Mouse (Mus musculus): Measurements from ENCODE around the gene Plcl1. TPM values are rescaled to one million over a fixed set of nuclear protein-coding genes. Genes with fewer than 3 reads are reported as not detected.

Plcl1 gene
- total RNA-seq (2021): 10 to 100 TPM; 32.0 to 34.7 TPM
- long read RNA-seq, experiment 1, partial matches to known transcripts: 4 of 10 reads
- long read RNA-seq, experiment 1, other reads (novel, unspliced or antisense): 6 of 10 reads
- long read RNA-seq, experiment 2, partial matches to known transcripts: 8 of 10 reads
- long read RNA-seq, experiment 2, other reads (novel, unspliced or antisense): 2 of 10 reads

DNA sequence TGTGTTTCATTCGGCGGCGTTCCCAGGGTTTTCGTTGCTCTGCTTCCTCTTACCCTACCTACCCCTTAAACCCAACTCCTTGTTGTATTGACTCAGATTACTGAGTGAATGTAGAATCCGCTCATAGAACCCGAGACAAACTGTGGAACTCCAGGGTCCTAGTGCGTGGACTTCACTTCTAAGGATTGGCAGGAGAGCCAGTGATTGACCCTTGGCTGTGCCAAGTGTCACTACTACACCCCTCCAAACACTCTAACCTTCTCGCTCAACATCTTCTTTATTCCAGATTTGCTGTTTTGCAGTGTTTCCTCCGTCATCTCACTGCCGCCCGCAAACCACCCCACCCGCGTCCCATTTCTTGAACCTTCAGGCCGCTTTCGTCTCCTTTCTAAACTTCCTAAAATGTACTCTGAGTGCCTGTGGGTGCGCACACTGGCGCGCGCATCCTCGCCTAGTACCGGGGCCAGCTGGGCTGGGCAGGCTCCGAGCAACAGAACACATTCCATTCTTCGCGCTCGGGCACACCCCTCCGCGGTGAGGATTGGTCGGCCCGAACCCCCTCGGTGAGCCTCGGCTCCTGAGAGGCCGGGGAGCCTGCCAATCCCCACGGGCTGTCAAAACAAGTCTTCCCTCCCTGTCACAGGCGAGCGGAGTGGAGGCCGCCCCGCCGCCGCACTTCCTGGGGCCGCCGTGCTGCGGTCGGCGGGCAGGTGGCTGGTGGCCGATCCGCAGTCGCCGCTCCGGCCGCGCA is at the start of gene Plcl1:
TSS of gene Plcl1 (plus strand) at position 650 of the 751 bp plus-strand sequence.
- TF ChIP-seq CTCF (conservative IDR thresholded peaks at IDR 0.05): no peak
- Histone ChIP-seq H3K27ac (peak within 1 kb of the TSS; percentile 89), H3K4me3 (peak within 1 kb of the TSS; percentile 90)
- peak; percentile 95 to 96 for DNase-seq (ENCODE audit: low spot score in 2 of 2)

DNA sequence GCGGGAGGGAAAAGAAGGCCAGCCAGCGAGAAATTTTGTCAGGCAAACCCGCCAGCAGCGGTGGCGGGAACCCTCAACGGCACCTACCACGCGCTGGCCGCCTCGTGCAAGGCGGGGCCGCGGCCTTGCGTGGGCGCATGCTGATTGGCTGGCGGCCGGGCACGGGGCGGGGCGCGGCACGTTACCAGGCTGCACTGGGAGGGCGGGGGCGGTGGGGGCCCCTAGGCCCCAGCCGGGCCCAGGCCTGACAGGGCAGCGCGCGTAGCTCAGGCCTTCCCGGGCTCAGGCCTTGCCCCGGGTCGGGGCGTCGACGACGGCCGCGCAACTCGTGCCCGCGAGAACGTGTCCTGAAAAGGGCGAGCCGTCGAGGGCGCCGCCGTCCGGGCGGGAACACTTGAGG is 43.1 kb upstream of the Plcl1 start:
- no peak for DNase-seq (ENCODE audit: low spot score in 2 of 2)
- H3K4me3 ChIP-seq: no peak overlapping the region
- H3K27ac ChIP-seq: no peak overlapping the region
- TF ChIP-seq CTCF (conservative IDR thresholded peaks at IDR 0.05): no peak

DNA sequence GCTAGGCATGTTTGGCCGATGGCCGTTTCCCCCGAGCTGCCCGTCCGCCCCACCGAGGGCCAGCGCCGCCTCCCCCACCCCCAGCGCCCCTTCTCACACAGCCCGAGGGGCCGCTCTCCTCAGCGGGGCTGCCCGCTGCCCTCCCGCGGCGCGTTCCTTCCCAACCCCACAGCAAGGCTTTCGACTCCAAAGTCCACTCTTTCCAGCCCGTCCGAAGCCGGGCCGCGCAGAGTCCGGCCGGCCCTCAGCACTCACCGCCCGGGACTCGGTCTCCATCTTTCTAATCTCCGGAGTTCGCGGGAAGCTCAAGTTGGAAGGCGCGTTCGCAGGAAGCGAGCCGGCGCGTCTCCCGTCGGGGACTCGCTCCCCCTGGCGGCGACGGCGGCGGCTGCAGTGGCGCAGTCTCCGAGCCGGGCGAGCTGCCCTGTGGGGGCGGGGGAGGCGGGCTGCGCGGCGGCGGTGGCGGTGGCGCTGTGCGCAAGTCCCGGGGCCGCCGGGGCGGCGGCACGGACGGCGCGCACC is 42.6 kb upstream of the Plcl1 start, which contains the start of gene Boll:
TSS of gene Boll (minus strand) at position 426 of the 522 bp plus-strand sequence.
- Histone ChIP-seq H3K27ac (no peak within 1 kb of the TSS), H3K4me3 (peak within 1 kb of the TSS; percentile 55)
- peak; percentile 72 for TF ChIP-seq CTCF (conservative IDR thresholded peaks at IDR 0.05)
- peak; percentile 24 to 65 for DNase-seq (ENCODE audit: low spot score in 2 of 2)

DNA sequence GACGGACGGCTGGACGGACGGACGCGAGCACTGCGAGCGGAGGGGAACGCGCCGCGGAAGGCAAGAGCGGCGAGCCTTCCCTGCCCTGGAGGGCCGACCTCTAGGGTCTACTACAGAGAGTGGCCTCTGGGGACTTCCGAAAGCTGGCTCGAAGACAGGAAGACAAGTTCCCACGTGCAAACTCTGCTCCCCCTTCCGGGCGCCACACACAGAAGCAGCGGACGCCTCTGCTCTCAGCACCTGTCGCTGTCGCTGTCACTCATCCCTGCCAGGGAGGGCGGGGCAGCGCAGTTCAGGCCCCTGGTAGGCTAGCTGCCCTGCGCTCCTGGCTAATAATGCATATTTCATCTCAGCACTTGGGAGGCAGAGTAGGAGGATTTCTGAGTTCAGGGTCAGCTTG is 42.1 kb upstream of the Plcl1 start:
- 0 out of 2 replicates have a peak, but pooled peaks have one; percentile 9 for TF ChIP-seq CTCF (conservative IDR thresholded peaks at IDR 0.05)
- Histone ChIP-seq H3K4me3 (peak overlapping the region; percentile 55), H3K27ac (no peak overlapping the region)
- DNase-seq (ENCODE audit: low spot score in 2 of 2): no peak

DNA sequence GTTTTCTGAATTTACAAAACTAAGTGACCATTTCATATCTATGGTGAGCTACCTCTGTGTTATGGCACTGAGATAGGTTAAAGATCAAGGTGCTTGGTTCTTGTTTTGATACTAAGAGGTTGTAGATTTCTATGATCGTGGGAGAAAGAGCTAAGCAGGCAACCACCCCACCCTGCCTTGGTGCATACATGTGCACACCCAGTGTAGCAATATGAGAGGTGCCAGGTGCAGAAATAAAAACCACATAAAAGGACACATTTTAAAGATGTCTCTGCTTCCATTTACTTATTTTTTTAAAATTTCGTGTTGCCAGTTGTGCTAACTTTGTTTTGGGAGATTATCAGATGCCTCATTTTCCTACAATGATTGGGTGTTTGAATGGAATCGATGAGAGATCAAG is 33.1 kb upstream of the Plcl1 start:
- no peak for DNase-seq (ENCODE audit: low spot score in 2 of 2)
- no peak for TF ChIP-seq CTCF (conservative IDR thresholded peaks at IDR 0.05)
- Histone ChIP-seq H3K4me3 (no peak overlapping the region), H3K27ac (no peak overlapping the region)

DNA sequence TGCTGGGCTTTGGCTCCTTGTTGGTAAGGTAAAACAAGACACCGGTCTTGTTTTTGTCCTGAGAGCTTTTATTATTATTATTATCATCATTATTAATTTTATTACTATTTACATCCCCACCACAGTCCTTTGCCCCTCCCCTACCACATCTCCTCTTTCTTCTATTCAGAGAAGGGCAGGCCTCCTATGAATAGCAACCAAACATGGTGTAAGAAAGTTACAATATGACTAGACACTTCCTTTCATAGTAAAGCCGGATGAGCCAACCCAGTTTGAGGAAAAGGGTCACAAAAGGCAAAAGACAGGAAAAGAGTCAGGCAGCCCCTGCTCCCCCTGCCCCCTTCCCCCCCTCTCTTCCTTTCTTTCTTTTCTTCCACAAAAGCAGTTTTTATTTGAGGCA is 25.2 kb upstream of the Plcl1 start:
- Histone ChIP-seq H3K27ac (no peak overlapping the region), H3K4me3 (no peak overlapping the region)
- TF ChIP-seq CTCF (conservative IDR thresholded peaks at IDR 0.05): no peak
- DNase-seq (ENCODE audit: low spot score in 2 of 2): no peak

DNA sequence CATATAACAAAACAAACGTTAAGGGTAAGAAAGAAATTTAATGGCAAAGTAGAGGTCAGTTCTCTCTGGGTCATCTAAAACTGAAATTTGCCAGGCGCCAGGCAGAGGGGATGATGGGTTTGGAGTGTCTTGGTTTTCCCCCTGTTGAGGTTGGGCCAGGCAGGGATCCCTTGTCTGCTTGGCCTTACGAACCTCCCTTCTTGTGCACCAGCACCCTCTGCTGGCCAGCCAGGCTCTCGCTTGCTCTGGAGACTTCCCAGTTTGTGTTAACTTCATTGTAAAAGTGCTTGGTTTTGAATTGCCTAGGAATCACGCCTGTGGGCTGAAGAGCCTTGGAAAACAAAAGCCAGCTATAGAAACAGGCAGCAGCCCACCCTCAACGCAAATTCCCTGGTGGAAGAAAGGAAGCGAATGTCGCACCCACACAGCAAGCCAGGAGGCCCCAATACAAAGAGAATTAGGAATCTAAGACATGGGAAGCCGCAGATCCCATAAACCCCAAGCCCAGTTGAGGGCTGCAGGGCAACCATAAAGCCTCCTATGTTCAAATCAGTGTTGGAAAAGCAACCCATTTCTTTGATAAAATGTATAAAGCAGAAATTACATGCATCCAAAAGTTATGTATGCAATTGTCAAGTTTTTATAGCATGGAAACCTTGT is 22.5 kb upstream of the Plcl1 start:
- peak; percentile 75 to 91 for DNase-seq (ENCODE audit: low spot score in 2 of 2)
- Histone ChIP-seq H3K4me3 (no peak overlapping the region), H3K27ac (no peak overlapping the region)
- TF ChIP-seq CTCF (conservative IDR thresholded peaks at IDR 0.05): peak; percentile 98

DNA sequence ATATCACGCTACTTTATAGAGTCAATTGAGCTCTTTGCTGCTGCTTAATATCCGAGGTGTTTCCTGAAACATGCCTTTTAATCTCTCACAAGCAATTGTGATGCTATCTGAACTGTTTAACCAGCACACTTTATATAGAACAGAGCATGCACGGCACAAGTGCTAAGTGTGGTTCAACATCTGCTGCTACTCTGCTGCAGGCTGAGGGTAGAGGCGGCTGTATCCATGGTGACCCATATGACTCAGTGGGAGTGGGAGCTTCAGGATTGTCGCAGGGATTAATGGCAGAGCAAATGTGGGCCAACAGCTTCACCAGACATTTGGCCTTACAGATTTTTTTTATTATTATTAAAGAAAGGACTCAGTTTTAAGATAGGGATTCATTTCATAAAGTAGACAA is 5.8 kb upstream of the Plcl1 start:
- DNase-seq (ENCODE audit: low spot score in 2 of 2): peak; percentile 63 to 77
- no peak for TF ChIP-seq CTCF (conservative IDR thresholded peaks at IDR 0.05)
- Histone ChIP-seq H3K27ac (peak overlapping the region; percentile 76), H3K4me3 (no peak overlapping the region)

DNA sequence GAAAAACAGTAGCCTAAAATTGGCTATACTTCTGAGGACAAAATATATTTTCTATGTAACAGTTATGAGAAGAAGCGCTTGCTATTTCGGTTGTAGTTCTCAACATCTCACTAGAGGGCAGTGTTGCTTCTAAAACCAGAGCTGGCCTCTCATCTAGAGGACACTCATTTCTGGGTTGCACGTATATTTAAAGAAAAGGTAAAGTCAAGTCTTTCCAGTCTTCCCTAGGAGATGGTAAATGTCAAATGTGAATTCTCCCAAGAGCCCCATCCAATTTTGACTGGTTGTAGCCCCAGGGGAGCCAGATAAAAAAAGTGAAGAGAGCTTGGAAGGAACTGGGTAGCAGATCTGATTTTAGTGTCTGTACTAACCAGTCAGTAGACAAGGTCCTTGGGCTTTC is 1.3 kb upstream of the Plcl1 start:
- peak; percentile 95 for TF ChIP-seq CTCF (conservative IDR thresholded peaks at IDR 0.05)
- no peak overlapping the region for H3K4me3 ChIP-seq

DNA sequence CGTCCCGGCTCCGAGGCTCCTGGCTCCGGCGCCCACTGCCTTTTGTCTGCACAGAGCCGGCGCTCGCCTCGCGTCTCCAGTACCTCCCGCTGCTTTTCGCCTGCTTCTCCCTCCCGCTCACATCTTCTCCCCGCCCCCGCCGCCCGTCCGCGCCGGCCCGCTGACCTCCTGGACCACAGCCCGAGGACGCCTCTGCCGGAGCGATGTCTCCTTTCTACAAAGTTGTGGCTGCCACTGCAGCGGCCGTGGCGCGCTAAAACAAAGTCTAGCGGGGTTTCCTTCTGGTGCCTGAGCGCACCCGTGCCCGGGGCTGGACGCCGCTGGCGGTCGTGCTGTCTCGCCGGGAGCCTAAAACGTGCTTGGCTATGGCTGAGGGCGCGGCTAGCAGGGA is 297 bp downstream of the Plcl1 start:
- 0 out of 2 replicates have a peak, but pooled peaks have one; percentile 14 for TF ChIP-seq CTCF (conservative IDR thresholded peaks at IDR 0.05)
- Histone ChIP-seq H3K27ac (peak overlapping the region; percentile 89), H3K4me3 (peak overlapping the region; percentile 90)
- DNase-seq (ENCODE audit: low spot score in 2 of 2): no peak

More for the DNA sequence above, 1.3 kb upstream of the Plcl1 start:
- no peak overlapping the region; the same call in 1 of the 2 replicates for H3K27ac ChIP-seq
- peak; percentile 80 to 85 for DNase-seq (ENCODE audit: low spot score in 2 of 2)

DNA sequence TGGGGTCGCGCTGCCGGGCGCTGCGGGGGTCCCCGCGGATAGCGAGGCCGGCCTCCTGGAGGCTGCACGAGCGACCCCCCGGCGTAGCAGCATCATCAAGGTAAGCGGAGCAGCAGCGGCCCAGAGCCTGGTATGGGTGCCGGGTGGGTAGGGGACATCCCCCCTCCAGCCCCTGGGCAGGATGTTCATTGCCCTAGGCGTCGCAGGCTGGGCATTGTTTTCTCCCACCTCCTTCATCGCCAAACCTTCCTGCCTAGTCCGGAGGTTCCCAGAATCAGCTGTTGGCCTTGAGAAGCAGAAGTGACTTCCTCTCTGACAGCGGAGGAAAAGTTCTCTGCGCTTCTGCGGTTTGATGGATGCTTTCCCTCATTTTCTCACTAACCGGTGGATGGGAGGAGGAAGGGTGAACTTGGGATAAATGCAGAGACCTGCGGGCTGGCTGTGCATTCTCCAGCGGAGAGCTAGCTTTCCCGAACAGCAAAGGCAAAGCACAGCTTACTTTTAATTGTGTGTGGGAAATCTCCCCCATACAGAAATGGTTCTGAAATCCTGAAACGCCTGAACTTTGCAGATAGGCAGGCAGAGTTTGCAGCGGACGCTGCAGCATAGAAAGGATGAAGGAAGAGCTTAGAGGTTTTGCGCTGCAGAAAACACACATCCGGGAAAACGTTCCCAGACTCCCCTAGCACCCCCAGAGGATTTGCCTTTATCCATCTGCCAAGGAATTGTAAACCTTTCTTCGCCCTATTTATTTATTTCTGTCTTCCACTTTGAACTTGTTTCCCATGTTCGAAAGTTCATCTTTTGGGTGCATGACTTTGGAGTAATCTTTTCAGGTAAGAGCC is 1.0 kb downstream of the Plcl1 start:
- peak overlapping the region; percentile 89 for H3K27ac ChIP-seq
- peak overlapping the region; percentile 90 for H3K4me3 ChIP-seq
- TF ChIP-seq CTCF (conservative IDR thresholded peaks at IDR 0.05): no peak
- DNase-seq (ENCODE audit: low spot score in 2 of 2): no peak

DNA sequence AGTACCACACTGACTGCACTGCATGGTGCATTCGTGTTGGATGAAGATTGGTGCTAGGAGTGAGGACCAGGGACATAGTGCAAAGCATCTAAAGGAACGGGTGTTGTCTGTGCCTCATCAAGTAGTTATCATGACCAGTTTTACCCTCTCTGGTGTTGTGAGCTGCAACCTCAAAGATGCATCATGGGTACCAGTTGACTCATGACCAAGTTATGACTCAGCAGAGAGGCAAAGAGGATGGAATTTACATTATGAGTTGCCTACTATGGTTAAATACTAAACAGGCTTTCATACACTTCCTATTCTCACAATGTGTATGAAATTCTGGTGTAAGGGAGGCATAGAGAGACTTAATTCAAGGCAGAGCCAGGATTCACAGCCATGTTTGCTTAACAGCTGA is 4.9 kb downstream of the Plcl1 start:
- no peak overlapping the region for H3K4me3 ChIP-seq
- H3K27ac ChIP-seq: no peak overlapping the region
- TF ChIP-seq CTCF (conservative IDR thresholded peaks at IDR 0.05): no peak
- DNase-seq (ENCODE audit: low spot score in 2 of 2): no peak
